Mouse (Mus musculus): ENCODE data around the gene Ptprt.
A peak's percentile ranks its signal among the peaks of the same experiment; 100 is the strongest.

Gene Ptprt

GRCm38 (mm10) chr2:161527192-161527591, 1133.8 kb downstream of the Ptprt start:
- no peak for DNase-seq (ENCODE audit: low read depth)

GRCm38 (mm10) chr2:161519671-161520070, 1141.3 kb downstream of the Ptprt start:
- no peak for DNase-seq (ENCODE audit: low read depth)

GRCm38 (mm10) chr2:161516921-161517320, 1144.0 kb downstream of the Ptprt start:
- DNase-seq (ENCODE audit: low read depth): no peak

- DNase-seq (ENCODE audit: low read depth): peak; percentile 5
Measured at GRCm38 (mm10) chr2:161513256-161513655, 1147.7 kb downstream of the Ptprt start.

- DNase-seq (ENCODE audit: low read depth): peak; percentile 69
Measured at GRCm38 (mm10) chr2:161511880-161512570, 1148.9 kb downstream of the Ptprt start.

GRCm38 (mm10) chr2:161511101-161511759, 1149.7 kb downstream of the Ptprt start:
- DNase-seq (ENCODE audit: low read depth): peak; percentile 37

- DNase-seq (ENCODE audit: low read depth): no peak
Measured at GRCm38 (mm10) chr2:161499097-161499899, 1161.6 kb downstream of the Ptprt start.

- DNase-seq (ENCODE audit: low read depth): no peak
Measured at GRCm38 (mm10) chr2:161498449-161499096, 1162.4 kb downstream of the Ptprt start.

GRCm38 (mm10) chr2:161481741-161482140, 1179.2 kb downstream of the Ptprt start:
- no peak for DNase-seq (ENCODE audit: low read depth)

- DNase-seq (ENCODE audit: low read depth): no peak
Measured at GRCm38 (mm10) chr2:161480445-161480844, 1180.5 kb downstream of the Ptprt start.

Data from induced T-regulatory cell, adult 2 months (primary cell).